Mouse (Mus musculus) adrenal gland, postnatal 14 days (tissue): ENCODE measurements around the gene Ppfia3. TPM values are rescaled to one million over a fixed set of nuclear protein-coding genes. Genes with fewer than 3 reads are reported as not detected.
"Not testable (repeated sequence)": the region's sequence is repeated elsewhere in the genome, so short reads cannot be mapped to it uniquely, and the experiment has no call there.

Source experiments
- DNase-seq: peaks from one replicate; pipeline ENCODE4 v3.0.0; 2021; ENCODE audit warnings: mixed read lengths
- long read RNA-seq, 2 experiments: library from polyadenylated mRNA; stranded (forward); transcript quantifications; one replicate each; pipeline ENCODE4 v2.0.0; 2021
- total RNA-seq: library from RNA; stranded (reverse); gene quantifications from 2 replicates; pipeline ENCODE4 v1.2.3, GENCODE M21; 2021

Gene Ppfia3
- 2.1 and 2.4 TPM in 2 replicates for total RNA-seq
- long read RNA-seq, experiment 1, partial matches to known transcripts: 1 of 2 reads
- long read RNA-seq, experiment 1, other reads (novel, unspliced or antisense): 1 of 2 reads
- long read RNA-seq, experiment 2, partial matches to known transcripts: 0 of 2 reads
- long read RNA-seq, experiment 2, other reads (novel, unspliced or antisense): 2 of 2 reads

DNA sequence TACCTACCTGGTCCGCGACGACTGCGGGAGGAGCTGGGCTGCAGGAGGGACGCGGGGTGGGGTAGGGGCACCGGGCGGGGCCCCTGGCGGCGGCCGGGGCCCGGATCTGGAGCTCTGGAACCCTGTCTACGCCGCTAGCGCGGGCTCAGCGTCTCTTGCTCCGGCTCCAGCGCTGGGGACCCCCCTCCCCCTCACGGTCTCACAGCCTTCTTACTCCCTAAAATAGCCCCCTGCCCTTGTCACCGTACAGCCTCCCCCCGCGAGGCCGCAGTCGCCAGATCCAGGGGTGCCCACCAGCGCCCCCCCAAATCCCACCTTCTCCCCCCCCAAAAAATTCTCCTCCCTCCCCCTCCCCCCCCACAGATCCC, at the start of gene Ppfia3:
Ppfia3 (minus strand) TSS at position 368 of the 368 bp plus-strand sequence.
- DNase-seq: no peak

DNA sequence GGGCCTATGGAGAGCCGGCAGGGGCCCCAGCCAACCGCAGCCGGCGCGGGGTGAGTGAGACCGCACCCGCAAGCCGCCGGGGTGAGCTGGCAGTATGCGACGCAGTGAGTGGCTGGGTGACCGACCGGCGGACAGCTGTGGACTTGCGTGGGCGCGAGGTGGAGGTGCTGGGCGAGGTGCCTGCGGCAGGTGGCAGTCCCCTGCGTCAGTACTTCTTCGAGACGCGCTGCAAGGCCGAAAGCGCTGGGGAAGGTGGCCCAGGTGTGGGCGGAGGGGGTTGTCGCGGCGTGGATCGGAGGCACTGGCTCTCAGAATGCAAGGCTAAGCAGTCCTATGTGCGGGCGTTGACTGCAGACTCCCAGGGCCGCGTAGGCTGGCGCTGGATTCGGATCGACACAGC, 48.8 kb upstream of the Ppfia3 start:
- no peak for DNase-seq

DNA sequence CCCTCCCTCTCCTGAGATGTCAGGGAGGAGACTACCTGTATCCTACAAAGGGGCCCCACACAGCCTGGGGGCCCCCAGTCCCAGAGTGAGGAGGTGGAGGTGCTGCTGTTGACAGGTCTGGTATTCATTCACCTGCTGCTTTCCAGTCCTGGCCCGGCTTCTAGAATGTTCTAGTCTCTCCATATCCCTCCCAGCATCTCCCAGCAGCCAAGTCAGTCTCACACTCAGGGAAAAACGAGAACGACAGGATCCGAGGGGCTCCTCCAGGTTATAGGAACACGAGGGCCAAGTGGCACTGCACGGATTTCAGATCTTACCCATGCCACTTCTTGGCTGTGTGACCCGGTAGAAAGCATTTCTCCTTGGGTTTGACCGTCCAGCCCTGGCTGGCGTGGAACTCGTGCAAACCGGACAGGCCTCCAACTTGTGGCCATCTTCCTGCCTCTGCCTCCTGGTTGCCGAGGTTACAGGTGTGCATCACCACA, 48.0 kb upstream of the Ppfia3 start:
- no peak for DNase-seq

- DNase-seq: no peak
These were observed 47.3 kb upstream of the Ppfia3 start for GRCm38 (mm10) chr7:45413864-45414739.

DNA sequence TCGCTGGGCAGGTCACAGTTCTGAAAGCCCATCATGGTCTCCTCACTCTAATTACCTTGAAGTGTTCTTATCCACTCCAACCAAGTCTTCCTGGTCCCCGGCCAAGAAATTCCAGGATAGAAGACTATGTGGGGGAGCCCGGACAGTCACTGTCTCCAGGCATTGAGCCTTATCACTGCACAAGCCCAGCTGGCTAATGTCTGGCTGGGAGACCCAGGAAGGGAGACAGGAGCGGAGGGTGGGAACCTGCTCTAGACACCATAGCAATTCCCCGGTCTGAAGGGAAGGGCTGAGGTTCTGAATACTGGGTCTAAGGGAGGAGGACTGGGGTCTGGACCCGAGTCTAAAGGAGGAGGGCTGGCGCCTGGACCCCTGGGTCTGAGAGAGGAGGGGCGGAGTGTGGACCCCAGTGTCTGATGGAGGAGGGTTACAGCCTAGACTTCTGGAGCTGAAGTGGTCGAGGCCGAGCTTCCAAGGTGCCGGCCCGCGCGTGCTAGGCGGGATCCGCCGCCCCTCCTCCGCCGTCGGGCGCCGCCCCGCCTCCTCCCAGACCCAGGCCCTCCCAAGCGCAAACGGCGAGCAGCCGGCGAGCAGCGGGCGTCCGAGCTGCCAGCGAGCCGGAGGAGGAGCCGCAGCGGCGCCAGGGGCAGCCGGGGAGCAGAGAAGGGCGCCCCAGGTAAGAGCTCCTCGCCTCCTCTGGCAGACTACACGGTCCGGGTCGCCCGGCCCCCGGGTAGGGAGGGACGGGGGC, 46.5 kb upstream of the Ppfia3 start, which contains the start of gene Ntf5:
Ntf5 (plus strand) TSS at position 583 of the 751 bp plus-strand sequence.
- peak; percentile 40 for DNase-seq

GRCm38 (mm10) chr7:45412421-45412820, 45.6 kb upstream of the Ppfia3 start:
- no peak for DNase-seq

GRCm38 (mm10) chr7:45409497-45410163, 42.8 kb upstream of the Ppfia3 start:
- no peak for DNase-seq

DNA sequence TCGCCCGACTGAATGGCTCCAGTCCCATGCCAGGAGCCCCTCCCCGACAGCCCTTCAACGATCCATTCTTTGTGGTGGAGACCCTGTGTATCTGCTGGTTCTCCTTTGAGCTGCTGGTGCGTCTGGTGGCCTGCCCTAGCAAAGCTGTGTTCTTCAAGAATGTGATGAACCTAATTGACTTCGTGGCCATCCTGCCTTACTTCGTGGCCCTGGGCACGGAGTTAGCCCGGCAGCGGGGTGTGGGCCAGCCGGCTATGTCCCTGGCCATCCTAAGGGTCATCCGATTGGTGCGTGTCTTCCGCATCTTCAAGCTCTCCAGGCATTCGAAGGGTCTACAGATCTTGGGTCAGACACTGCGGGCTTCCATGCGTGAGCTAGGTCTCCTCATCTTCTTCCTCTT, 42.1 kb upstream of the Ppfia3 start:
- DNase-seq: no peak

- no peak for DNase-seq
These were observed 41.5 kb upstream of the Ppfia3 start for GRCm38 (mm10) chr7:45408351-45408750.

- DNase-seq: no peak
These were observed 41.0 kb upstream of the Ppfia3 start for GRCm38 (mm10) chr7:45407836-45408235.

DNA sequence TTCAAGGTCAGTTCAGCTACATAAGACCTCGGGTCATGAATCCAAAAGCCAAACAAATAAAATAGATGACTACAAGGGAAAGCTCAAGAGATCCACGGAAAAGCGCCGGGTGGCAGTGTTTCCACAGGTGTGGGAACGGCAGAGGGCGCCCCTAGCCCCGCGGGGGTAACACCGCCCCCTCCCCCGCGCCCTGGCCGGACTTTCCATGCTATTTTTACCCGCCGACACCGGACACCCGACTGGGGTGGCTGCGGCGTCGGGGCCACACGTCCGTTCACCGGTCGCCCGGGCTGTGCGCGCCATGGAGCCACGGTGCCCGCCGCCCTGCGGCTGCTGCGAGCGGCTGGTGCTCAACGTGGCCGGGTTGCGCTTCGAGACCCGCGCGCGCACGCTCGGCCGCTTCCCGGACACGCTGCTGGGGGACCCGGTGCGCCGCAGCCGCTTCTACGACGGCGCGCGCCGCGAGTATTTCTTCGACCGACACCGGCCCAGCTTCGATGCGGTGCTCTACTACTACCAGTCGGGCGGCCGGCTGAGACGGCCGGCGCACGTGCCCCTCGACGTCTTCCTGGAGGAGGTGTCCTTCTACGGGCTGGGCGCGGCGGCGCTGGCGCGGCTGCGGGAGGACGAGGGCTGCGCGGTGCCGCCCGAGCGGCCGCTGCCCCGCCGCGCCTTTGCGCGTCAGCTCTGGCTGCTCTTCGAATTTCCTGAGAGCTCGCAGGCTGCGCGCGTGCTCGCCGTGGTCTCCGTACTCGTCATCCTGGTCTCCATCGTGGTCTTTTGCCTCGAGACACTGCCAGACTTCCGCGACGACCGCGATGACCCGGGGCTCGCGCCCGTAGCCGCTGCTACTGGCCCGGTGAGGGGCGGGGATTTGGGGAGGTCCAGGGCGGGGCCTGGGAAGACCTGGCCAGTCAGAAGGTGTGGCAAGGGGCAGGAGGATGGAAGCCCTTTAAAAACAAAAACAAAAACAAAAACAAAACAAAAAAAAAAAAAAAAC, 39.6 kb upstream of the Ppfia3 start:
- peak; percentile 35 for DNase-seq

DNA sequence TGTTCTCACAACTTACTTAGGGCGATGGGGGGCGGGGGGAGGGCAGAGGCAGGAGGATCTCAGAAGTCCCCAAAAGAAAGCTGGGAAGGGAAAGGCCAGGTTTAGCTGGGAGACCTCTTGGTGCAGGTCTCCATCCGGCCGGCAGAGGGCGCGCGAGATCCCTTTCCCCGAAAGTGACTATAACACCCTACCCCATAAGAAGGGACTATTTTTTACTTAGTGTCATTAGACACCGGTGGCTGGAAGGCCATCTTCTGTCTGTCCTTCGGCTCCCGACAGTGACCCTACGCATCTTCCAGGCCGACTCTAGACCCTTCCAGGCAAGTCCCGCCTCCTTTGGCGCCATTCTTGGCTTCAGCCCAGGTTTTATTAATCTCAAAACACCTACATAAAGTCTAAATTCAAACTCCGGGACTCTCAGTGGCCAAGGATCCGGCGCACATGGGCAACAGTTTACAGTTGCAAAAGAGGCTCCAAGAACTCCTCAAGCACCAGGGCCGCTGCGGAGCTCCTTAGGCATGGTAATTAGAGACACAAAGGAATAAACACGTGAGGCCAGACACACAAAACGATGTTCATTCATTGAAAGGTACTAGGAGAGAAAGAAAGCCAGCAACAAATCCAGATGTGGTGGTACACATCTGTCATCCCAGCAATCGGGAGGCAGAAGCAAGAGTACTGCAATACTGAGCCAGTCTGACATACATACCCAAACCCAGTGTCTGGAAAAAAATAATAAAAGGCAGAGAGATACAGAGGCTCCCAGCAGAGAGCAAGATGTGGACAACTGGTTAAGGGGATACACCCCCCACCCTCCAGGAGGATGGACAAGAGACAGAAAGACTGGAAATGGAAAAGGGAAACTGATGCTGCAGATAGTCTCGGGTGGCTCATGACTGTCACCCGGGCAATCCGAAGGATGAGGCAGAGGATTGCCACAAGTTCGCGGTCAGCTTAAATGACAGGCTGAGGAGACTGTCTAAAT, 38.6 kb upstream of the Ppfia3 start, which contains the start of gene Kcna7:
Kcna7 (plus strand) TSS at position 563 of the 985 bp plus-strand sequence.
- DNase-seq: peak; percentile 86

- peak; percentile 85 for DNase-seq
These were observed 36.9 kb upstream of the Ppfia3 start for GRCm38 (mm10) chr7:45403532-45404261.

DNA sequence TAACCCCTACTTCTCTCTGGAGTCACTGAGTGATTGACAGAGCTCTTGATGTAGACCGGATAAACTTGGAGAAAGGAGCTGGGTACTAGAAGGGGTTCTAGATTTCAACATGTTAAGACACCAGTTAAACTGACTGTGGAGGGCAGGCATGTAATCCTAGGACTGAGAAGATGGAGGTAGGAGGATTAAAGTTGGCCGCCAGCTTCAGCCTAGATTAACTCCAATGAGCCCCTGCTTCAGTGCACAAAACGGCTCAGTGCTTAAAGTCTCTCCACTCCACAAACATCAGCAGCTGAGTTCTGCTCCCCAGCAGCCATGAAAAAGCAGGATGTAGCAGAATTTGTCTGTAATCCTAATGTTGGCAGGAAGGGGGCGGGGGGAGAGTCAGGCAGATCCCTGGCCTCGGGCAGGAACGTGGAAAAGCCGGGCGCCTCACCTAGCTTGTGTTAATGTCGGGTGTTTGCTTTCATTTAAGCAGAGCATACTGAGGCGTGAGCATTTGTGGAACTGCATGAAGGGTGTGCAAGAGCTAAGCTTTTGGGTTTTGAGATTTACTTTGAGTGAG, 34.8 kb upstream of the Ppfia3 start:
- DNase-seq: no peak

DNA sequence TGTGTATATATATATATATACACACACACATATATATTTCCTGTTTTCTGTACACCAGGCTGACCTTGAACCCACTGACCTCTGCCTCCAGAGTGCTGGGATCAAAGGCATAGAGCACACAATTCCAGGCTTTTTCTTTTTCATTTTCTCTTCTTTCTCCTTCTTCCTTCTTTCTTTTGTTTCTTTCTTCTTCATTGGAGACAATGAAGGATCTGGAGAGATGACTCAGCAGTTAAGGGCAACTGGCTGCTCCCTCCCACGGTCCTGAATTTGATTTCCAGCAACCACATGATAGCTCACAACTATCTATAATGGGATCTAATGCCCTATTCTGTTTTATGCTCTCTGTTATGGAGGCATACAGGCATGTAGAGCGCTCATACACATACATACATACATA, 30.0 kb upstream of the Ppfia3 start:
- no peak for DNase-seq

DNA sequence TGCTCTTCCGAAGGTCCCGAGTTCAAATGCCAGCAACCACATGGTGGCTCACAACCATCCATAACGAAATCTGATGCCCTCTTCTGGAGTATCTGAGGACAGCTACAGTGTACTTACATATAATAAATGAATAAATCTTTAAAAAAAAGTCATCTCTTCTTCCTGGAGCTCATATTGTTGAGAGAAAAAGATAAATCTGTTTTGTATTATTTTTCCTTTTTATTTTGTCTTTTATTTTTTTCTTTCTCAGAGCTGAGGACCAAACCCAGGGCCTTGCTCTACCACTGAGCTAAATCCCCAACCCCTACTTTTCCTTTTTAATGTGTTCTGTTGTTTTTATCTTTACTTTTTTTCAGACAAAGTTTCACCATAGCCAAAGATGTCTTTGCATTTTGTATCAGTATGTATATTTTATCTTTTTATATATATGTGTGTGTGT, 29.5 kb upstream of the Ppfia3 start:
- not testable (repeated sequence) for DNase-seq

- DNase-seq: peak; percentile 100
These were observed 28.9 kb upstream of the Ppfia3 start, which contains the start of gene Snrnp70 for GRCm38 (mm10) chr7:45395578-45396336. Gene Snrnp70, minus strand, starts transcription at chr7:45395742.
